Mouse (Mus musculus): ENCODE measurements around the gene 1700003E16Rik. TPM values are rescaled to one million over a fixed set of nuclear protein-coding genes. Genes with fewer than 3 reads are reported as not detected.

The 1700003E16Rik gene
- polyA plus RNA-seq, 1 experiment from 2014 or later: 0.96 TPM

- no peaks in the 10 kb centered on the region for H3K27me3 ChIP-seq (ENCODE audit: insufficient read depth, low read length)
- H3K9ac ChIP-seq: peak overlapping the region; percentile 85
- peaks cover 10% of the 10 kb centered on the region for H3K4me1 ChIP-seq (ENCODE audit: insufficient read depth)
- no peak for DNase-seq
- peak overlapping the region; percentile 84 for H3K27ac ChIP-seq (ENCODE audit: low read depth)
- TF ChIP-seq CTCF (IDR thresholded peaks at IDR 0.05; ENCODE audit: low read depth): no peak
- H3K36me3 ChIP-seq (ENCODE audit: insufficient read depth): peaks cover 38% of the 10 kb centered on the region
- ATAC-seq (ENCODE audit: insufficient read depth): peak; percentile 62
- H3K4me3 ChIP-seq (ENCODE audit: low read depth, low read length): peak overlapping the region; percentile 89
- under 1% methylated on average over 48 of the region's 48 CpGs for WGBS
- H3K9me3 ChIP-seq (ENCODE audit: low read depth, low read length): no peaks in the 10 kb centered on the region
- H3K4me2 ChIP-seq: peak overlapping the region; percentile 91
Measured at GRCm38 (mm10) chr6:83115682-83116372, 40.4 kb upstream of the 1700003E16Rik start.

- peak overlapping the region; percentile 85 for H3K9ac ChIP-seq
- 65% methylated on average over 11 of the region's 11 CpGs for WGBS
- peak overlapping the region; percentile 89 for H3K4me3 ChIP-seq (ENCODE audit: low read depth, low read length)
- H3K36me3 ChIP-seq (ENCODE audit: insufficient read depth): peaks cover 32% of the 10 kb centered on the region
- H3K4me1 ChIP-seq (ENCODE audit: insufficient read depth): peaks cover 10% of the 10 kb centered on the region
- no peaks in the 10 kb centered on the region for H3K27me3 ChIP-seq (ENCODE audit: insufficient read depth, low read length)
- ATAC-seq (ENCODE audit: insufficient read depth) (no peak), DNase-seq (no peak)
- no peaks in the 10 kb centered on the region for H3K9me3 ChIP-seq (ENCODE audit: low read depth, low read length)
- no peak for TF ChIP-seq CTCF (IDR thresholded peaks at IDR 0.05; ENCODE audit: low read depth)
- H3K4me2 ChIP-seq: peak overlapping the region; percentile 91
- H3K27ac ChIP-seq (ENCODE audit: low read depth): peak overlapping the region; percentile 84; the same call in 1 of the 2 replicates
Measured at GRCm38 (mm10) chr6:83116373-83117164, 39.6 kb upstream of the 1700003E16Rik start.

DNA sequence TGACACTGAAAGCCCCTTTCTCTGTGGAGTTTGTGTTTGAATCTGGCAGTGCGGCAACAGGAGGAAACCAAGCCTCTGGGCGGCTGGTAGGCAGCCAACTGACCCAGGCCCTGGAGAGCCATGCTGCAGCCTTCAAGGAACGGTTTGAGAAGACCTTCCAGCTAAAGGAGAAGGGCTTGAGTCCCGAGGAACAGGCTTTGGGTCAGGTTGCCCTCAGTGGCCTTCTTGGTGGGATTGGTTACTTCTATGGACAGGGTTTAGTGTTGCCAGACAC, 39.1 kb upstream of the 1700003E16Rik start:
- no peak for ATAC-seq (ENCODE audit: insufficient read depth)
- Histone ChIP-seq H3K36me3 (ENCODE audit: insufficient read depth) (peaks cover 31% of the 10 kb centered on the region), H3K27ac (ENCODE audit: low read depth) (no peak overlapping the region), H3K9ac (no peak overlapping the region), H3K4me2 (peak overlapping the region; percentile 91), H3K27me3 (ENCODE audit: insufficient read depth, low read length) (no peaks in the 10 kb centered on the region), H3K9me3 (ENCODE audit: low read depth, low read length) (no peaks in the 10 kb centered on the region), H3K4me3 (ENCODE audit: low read depth, low read length) (peak overlapping the region; percentile 89; the same call in 1 of the 2 replicates), H3K4me1 (ENCODE audit: insufficient read depth) (peaks cover 10% of the 10 kb centered on the region)
- WGBS: 78% methylated on average over 4 of the region's 4 CpGs
- no peak for DNase-seq
- TF ChIP-seq CTCF (IDR thresholded peaks at IDR 0.05; ENCODE audit: low read depth): no peak

DNA sequence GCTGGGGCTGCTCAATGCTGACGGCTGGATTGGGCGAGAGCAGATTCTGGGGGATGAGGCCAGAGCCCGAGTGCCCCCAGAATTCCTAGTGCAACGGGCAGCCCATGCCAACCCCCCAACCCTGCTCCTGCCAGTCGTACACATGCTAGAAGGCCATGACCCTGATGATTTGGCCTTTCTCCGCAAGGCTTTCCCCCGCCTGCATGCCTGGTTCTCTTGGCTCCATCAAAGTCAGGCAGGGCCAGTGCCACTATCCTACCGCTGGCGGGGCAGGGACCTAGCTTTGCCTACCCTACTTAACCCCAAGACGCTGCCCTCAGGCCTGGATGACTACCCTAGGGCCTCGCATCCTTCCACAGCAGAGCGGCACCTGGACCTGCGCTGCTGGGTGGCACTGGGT, 38.6 kb upstream of the 1700003E16Rik start:
- ATAC-seq (ENCODE audit: insufficient read depth) (no peak), DNase-seq (no peak)
- Histone ChIP-seq H3K36me3 (ENCODE audit: insufficient read depth) (peaks cover 31% of the 10 kb centered on the region), H3K9ac (no peak overlapping the region), H3K27ac (ENCODE audit: low read depth) (no peak overlapping the region), H3K4me3 (ENCODE audit: low read depth, low read length) (no peak overlapping the region), H3K4me2 (no peak overlapping the region), H3K9me3 (ENCODE audit: low read depth, low read length) (no peaks in the 10 kb centered on the region), H3K4me1 (ENCODE audit: insufficient read depth) (peaks cover 10% of the 10 kb centered on the region), H3K27me3 (ENCODE audit: insufficient read depth, low read length) (no peaks in the 10 kb centered on the region)
- 87% methylated on average over 13 of the region's 13 CpGs for WGBS
- TF ChIP-seq CTCF (IDR thresholded peaks at IDR 0.05; ENCODE audit: low read depth): no peak

DNA sequence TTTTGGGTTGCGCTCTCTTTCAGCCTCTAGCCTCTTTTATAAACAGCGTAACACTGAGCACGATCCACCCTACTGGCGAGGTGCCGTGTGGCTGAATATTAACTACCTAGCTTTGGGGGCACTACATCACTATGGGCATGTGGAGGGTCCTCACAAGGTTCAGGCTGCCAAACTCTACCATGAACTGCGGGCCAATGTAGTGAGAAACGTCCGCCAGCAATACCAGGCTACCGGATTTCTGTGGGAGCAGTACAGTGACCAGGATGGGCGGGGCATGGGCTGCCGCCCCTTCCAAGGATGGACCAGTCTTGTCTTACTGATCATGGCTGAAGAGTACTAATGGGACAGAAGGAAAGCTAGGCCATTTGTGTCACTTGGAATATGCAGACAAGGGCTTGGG, 37.8 kb upstream of the 1700003E16Rik start:
- no peak for DNase-seq
- WGBS: 75% methylated on average over 11 of the region's 11 CpGs
- Histone ChIP-seq H3K27ac (ENCODE audit: low read depth) (no peak overlapping the region), H3K27me3 (ENCODE audit: insufficient read depth, low read length) (no peaks in the 10 kb centered on the region), H3K4me3 (ENCODE audit: low read depth, low read length) (no peak overlapping the region), H3K4me1 (ENCODE audit: insufficient read depth) (peaks cover 13% of the 10 kb centered on the region), H3K4me2 (no peak overlapping the region), H3K9me3 (ENCODE audit: low read depth, low read length) (no peaks in the 10 kb centered on the region), H3K9ac (no peak overlapping the region), H3K36me3 (ENCODE audit: insufficient read depth) (peaks cover 31% of the 10 kb centered on the region)
- TF ChIP-seq CTCF (IDR thresholded peaks at IDR 0.05; ENCODE audit: low read depth): no peak
- no peak for ATAC-seq (ENCODE audit: insufficient read depth)

- Histone ChIP-seq H3K4me3 (ENCODE audit: low read depth, low read length) (no peak overlapping the region), H3K27ac (ENCODE audit: low read depth) (no peak overlapping the region), H3K4me2 (peak overlapping the region; percentile 98; the same call in 1 of the 2 replicates), H3K4me1 (ENCODE audit: insufficient read depth) (peaks cover 13% of the 10 kb centered on the region), H3K9me3 (ENCODE audit: low read depth, low read length) (no peaks in the 10 kb centered on the region), H3K36me3 (ENCODE audit: insufficient read depth) (peaks cover 34% of the 10 kb centered on the region), H3K9ac (0 out of 2 replicates have a peak overlapping the region, but pooled peaks have one; percentile 6), H3K27me3 (ENCODE audit: insufficient read depth, low read length) (no peaks in the 10 kb centered on the region)
- ATAC-seq (ENCODE audit: insufficient read depth) (no peak), DNase-seq (no peak)
- no peak for TF ChIP-seq CTCF (IDR thresholded peaks at IDR 0.05; ENCODE audit: low read depth)
- 78% methylated on average over 14 of the region's 14 CpGs for WGBS
Measured at GRCm38 (mm10) chr6:83118825-83119733, 37.1 kb upstream of the 1700003E16Rik start.

Data from lung, embryonic 14.5 days (tissue).